Mouse (Mus musculus) testis, adult 2 months (tissue): ENCODE data around the gene Ppp2r5c. TPM values are rescaled to one million over a fixed set of nuclear protein-coding genes. Genes with fewer than 3 reads are reported as not detected.

Experiments used
- H3K27ac ChIP-seq: fragments of 200-500 bp; 2 replicates; pipeline ENCODE4 v1.5.1; 2012; ENCODE audit warnings: low read depth, low read length; ENCODE audit not compliant: control insufficient read depth, insufficient read depth
- H3K27me3 ChIP-seq: fragments of 200-500 bp; 2 replicates; pipeline ENCODE4 v1.6.1; 2012; ENCODE audit warnings: mild to moderate bottlenecking, low read length, moderate library complexity; ENCODE audit not compliant: control insufficient read depth, insufficient read depth
- H3K36me3 ChIP-seq: fragments of 200-500 bp; 2 replicates; pipeline ENCODE4 v1.6.1; 2012; ENCODE audit warnings: mild to moderate bottlenecking, low read length; ENCODE audit not compliant: control insufficient read depth, insufficient read depth
- H3K4me1 ChIP-seq: fragments of 200-500 bp; 2 replicates; pipeline ENCODE4 v1.6.1; 2012; ENCODE audit warnings: low read length; ENCODE audit not compliant: control insufficient read depth, insufficient read depth
- H3K4me3 ChIP-seq: fragments of 200-500 bp; 2 replicates; pipeline ENCODE4 v1.5.1; 2012; ENCODE audit warnings: low read depth, mild to moderate bottlenecking, low read length, moderate library complexity, mixed read lengths; ENCODE audit not compliant: control insufficient read depth
- CTCF ChIP-seq: fragments of 200-500 bp; IDR thresholded peaks from 2 replicates; pipeline ENCODE4 v1.5.1; 2012; ENCODE audit warnings: low read depth, mild to moderate bottlenecking, inconsistent platforms, low read length, moderate library complexity; ENCODE audit not compliant: control insufficient read depth, insufficient read depth, insufficient replicate concordance
- POLR2A ChIP-seq: fragments of 200-500 bp; IDR thresholded peaks from 2 replicates; pipeline ENCODE4 v1.6.1; 2012; ENCODE audit warnings: low read depth, mild to moderate bottlenecking, inconsistent platforms, low read length, moderate library complexity; ENCODE audit not compliant: control insufficient read depth
- polyA plus RNA-seq: library from polyadenylated mRNA; depleted of rRNA; stranded (reverse); fragments of >200 nt; gene quantifications from 2 replicates; pipeline ENCODE4 v1.2.3, GENCODE M21; 2012

The Ppp2r5c gene
- polyA plus RNA-seq, 1 experiment, result 202 TPM

DNA sequence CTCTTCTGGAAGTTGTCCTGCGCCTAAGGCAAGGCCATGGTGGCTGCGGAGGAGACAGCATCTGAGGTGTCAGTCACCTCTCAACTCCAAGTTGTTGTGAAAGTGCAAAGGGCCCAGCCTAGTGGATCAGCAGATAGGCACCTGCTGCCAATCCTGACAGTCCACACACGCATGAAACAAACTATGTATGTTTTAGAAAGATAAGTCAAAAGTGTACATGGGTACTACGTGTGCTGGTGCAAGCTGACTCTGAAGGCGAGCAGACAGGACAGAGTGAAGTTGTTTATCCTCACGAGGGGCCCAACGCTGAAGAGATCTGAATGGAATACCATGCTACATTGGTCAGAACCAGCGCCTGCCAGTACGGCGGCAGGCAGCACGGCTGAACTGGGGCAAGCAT lies 117.9 kb downstream of the Ppp2r5c start:
- no peak overlapping the region for H3K4me3 ChIP-seq
- H3K4me1 ChIP-seq, result no peaks in the 10 kb centered on the region
- peaks cover 2% of the 10 kb centered on the region for H3K36me3 ChIP-seq
- H3K27ac ChIP-seq, result no peak overlapping the region
- TF ChIP-seq POLR2A (no peak), CTCF (no peak)
- no peaks in the 10 kb centered on the region for H3K27me3 ChIP-seq

DNA sequence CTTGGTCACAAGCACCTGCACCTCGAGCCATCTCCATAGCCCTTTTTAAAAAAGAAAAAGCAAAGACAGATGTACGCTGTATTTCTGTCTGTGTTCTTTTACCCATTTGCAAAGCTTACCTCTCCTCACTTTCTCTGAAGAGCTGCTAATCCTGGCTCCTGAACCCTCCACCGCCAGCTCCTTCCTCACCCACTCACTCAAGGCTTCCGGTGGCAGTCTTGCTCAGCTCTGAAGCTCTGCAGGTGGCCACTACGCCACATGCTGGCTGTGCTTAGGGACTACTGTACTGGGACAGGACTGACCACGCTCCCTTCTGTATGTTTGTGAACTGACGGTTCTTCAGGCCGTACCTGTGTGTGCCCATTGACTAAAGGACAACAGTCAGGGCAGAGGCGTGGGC lies 119.4 kb downstream of the Ppp2r5c start:
- TF ChIP-seq POLR2A (no peak), CTCF (no peak)
- Histone ChIP-seq H3K4me3 (no peak overlapping the region), H3K27me3 (no peaks in the 10 kb centered on the region), H3K4me1 (no peaks in the 10 kb centered on the region), H3K27ac (no peak overlapping the region), H3K36me3 (peaks cover 2% of the 10 kb centered on the region)

DNA sequence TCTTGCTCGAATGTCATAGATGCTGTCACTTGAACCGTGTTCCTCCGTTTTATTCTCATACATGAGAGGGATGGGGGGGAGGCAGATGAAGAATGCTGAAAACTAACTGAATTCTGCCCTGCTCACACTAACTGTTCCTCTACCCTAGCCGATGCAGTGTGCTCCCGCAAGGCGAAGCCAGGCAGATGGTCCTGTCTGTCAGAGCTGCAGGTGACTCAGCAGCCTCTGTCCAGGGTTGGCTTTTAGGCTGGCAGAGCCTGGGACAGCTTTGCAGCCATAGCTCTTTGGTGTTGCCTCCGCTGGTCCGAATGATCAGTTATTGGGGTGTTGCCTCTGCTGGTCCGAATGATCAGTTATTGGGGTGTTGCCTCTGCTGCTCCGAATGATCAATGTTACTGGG lies 124.1 kb downstream of the Ppp2r5c start:
- Histone ChIP-seq H3K27ac (no peak overlapping the region), H3K4me3 (no peak overlapping the region), H3K27me3 (no peaks in the 10 kb centered on the region), H3K4me1 (no peaks in the 10 kb centered on the region; the same call in none of the 2 replicates), H3K36me3 (peaks cover 2% of the 10 kb centered on the region)
- TF ChIP-seq POLR2A, result no peak
- TF ChIP-seq CTCF, result no peak

DNA sequence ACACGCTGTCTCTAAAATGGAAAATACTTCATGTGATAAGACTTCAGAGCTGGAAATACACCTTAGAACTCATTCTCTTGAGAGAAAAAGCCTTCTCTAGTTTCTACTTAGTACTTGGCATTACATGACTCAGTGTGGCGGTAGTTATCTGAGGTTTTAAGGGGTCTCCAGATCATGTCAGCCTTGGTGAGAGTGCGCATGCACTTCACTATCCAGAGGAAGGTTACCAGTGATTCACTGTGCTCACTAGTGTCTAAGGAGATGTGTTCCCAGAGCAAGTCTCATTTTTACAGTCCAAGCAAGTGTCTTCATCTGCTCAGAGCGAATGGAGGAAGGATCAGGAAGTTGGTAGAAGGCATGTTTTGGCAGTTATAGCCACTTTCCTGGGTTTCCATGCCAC lies 125.4 kb downstream of the Ppp2r5c start:
- no peaks in the 10 kb centered on the region for H3K27me3 ChIP-seq
- H3K4me1 ChIP-seq, result no peaks in the 10 kb centered on the region; the same call in none of the 2 replicates
- no peak for TF ChIP-seq CTCF
- H3K36me3 ChIP-seq, result peaks cover 2% of the 10 kb centered on the region
- no peak overlapping the region for H3K27ac ChIP-seq
- no peak overlapping the region for H3K4me3 ChIP-seq

DNA sequence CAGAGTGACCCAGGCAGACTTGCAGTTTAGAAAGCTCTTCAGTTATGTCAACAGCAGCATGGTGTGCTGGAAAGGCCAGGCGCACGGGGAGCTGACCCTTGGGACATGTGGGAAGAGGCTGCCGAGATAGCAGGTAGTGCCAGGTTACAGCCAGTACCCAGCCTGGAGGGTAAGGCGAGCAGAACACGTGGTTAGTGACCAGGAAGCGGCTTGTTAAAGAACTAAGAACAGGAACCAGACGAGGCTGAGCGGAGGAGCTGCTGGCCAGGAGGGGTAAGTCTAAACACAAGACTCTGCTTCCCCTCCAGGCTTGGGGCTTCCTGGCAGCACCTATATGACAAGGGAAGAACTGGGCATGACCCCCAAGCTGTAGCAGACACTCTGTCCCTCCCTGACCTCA lies 126.7 kb downstream of the Ppp2r5c start:
- no peak for TF ChIP-seq CTCF
- TF ChIP-seq POLR2A, result no peak
- Histone ChIP-seq H3K36me3 (peaks cover 2% of the 10 kb centered on the region; the same call in 1 of the 2 replicates), H3K27ac (no peak overlapping the region)

DNA sequence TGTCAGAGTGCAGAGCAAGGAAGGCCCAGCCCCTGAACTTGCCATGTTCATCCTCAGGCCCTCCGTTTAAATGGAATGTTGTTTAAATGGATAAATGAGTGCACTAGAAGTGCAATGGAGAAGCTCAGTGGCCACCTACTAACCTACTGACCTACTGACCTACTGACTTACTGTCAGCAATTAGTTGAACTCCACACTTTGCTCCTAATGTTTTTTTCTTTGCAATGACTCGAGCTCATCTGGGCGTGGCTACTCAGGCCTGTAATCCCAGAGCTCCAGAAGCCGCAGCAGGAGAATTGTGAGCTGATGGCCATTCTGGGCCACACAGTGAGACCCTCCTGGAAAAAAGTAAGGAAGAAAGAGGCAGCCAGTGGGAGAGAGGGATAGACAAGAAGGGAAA lies 129.0 kb downstream of the Ppp2r5c start:
- Histone ChIP-seq H3K4me3 (no peak overlapping the region), H3K27me3 (no peaks in the 10 kb centered on the region), H3K36me3 (no peaks in the 10 kb centered on the region), H3K27ac (no peak overlapping the region), H3K4me1 (no peaks in the 10 kb centered on the region; the same call in none of the 2 replicates)
- TF ChIP-seq CTCF (no peak), POLR2A (no peak)

More for the DNA sequence above, 126.7 kb downstream of the Ppp2r5c start:
- Histone ChIP-seq H3K27me3 (no peaks in the 10 kb centered on the region), H3K4me3 (no peak overlapping the region), H3K4me1 (no peaks in the 10 kb centered on the region; the same call in none of the 2 replicates)

DNA sequence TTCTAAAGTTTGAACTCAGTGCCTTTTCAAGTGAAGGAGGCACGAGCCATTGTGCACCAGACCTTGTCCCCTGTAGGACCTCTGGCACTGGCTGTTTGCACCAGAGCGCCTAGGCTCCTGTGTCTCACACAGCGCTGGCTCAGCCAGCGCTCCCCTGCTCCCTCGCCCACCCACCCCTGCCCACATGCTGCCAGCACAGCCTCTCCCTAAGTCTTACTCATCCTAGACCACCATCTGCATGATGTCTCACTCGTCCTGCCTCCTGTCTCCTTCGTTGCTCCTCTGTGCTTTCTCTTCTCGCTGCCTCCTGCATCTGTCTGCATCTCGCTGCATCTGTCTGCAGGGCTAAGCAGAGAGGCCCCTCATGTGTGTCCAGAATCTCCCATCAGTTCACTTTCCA lies 131.4 kb downstream of the Ppp2r5c start:
- Histone ChIP-seq H3K36me3 (no peaks in the 10 kb centered on the region), H3K4me3 (no peak overlapping the region), H3K4me1 (no peaks in the 10 kb centered on the region; the same call in none of the 2 replicates), H3K27ac (no peak overlapping the region), H3K27me3 (no peaks in the 10 kb centered on the region)
- no peak for TF ChIP-seq POLR2A
- TF ChIP-seq CTCF, result no peak

DNA sequence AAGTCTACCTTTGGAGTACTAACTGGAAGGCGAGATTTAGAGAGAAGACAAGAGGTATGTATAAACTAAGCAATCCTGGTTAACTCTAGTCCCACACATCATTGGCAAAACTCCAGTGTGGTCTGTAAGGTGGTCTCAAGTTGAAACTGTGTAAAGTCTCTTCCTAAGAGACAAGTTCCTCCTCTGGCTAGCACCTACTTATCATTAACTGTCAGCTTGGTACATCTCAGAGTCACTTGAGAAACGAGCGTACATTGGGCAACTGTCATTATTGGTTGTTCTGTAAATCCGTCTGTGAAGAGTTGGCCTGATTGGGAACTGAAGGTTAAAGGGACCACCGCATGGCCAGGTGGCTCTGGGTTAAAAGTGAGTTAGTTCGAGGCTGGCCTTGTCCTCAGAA lies 141.7 kb downstream of the Ppp2r5c start:
- Histone ChIP-seq H3K4me3 (no peak overlapping the region), H3K36me3 (no peaks in the 10 kb centered on the region), H3K4me1 (peaks cover 6% of the 10 kb centered on the region), H3K27me3 (no peaks in the 10 kb centered on the region), H3K27ac (no peak overlapping the region)
- TF ChIP-seq CTCF, result no peak
- no peak for TF ChIP-seq POLR2A
